Mouse (Mus musculus) induced T-regulatory cell, adult 2 months (primary cell): ENCODE measurements around the gene Catsper4.

Experiments
- DNase-seq: peaks from one replicate; pipeline ENCODE4 v3.0.0-alpha.2; 2012; ENCODE audit warnings: low read depth

The Catsper4 gene

DNA sequence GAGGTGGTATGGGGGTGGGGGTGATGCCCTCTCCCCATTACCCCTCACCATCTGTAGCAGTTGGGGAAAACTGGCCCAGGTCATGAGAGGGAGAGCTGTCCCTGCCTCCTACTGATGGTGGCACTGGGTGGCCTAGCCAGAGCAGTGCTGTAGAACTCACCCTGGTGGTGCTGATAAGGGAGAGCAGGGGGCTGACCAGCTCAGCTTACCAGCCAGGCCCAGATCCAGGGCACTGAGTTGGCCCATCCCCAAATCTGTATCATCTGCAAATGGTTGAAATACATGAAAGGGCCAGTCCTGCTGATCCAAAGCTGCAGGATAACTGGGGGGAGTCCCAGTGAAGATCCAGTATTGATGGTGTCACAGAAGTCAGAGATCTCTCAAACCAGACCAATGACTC, 45.4 kb downstream of the Catsper4 start:
- no peak for DNase-seq

DNA sequence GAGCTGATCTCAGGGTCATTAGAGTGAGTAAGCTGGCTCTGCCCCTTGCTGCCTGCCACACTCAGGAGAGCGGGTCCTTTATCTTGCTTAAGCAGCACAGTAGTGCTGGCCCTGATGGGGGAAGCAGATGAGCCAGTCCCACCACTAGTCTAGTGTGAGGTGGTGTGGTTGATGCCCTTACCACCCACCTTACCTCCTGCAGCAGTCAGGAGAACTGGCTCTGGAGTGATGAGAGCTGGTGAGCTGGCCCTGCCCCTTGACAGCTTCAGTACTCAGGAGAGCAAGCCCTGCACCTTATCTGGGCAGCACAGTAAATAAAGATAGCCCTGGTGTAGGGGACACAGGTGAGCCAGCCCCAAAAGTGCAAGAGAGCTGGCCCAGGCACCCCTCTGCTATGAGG, 46.1 kb downstream of the Catsper4 start:
- DNase-seq = no peak

DNA sequence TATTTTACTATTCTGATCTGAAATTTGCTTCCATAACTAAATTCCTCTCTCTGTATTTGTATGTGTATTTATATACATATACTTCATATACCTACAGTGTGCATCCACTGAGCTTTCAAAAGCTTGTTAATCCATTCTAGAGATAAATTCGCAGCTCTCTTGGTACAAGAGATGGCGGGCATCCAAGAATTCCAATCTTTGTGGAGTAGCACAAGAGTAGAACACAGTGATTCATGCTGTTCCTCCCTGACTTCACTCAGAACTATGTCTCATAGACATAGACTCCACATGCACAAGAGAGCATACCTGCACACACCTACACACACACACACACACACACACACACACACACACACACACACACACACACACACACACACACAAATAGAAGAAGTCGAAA, 54.8 kb downstream of the Catsper4 start:
- no peak for DNase-seq

DNA sequence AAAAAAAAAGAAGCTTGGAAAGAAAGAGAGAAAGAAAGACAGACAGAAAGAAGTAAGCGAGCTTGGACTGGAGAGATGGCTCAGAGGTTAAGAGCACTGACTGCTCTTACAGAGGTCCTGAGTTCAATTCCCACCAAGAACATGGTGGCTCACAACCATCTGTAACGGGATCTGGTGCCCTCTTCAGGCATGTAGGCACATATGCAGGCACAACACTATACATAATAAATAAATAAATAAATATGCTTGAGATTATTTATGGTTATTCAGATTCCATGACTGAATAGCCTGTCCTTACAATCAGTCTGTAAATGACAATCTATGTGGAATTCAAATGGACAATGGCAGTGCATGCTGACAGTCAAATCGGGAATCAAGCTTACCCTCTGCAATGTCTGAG, 60.3 kb downstream of the Catsper4 start:
- DNase-seq = peak; percentile 69

DNA sequence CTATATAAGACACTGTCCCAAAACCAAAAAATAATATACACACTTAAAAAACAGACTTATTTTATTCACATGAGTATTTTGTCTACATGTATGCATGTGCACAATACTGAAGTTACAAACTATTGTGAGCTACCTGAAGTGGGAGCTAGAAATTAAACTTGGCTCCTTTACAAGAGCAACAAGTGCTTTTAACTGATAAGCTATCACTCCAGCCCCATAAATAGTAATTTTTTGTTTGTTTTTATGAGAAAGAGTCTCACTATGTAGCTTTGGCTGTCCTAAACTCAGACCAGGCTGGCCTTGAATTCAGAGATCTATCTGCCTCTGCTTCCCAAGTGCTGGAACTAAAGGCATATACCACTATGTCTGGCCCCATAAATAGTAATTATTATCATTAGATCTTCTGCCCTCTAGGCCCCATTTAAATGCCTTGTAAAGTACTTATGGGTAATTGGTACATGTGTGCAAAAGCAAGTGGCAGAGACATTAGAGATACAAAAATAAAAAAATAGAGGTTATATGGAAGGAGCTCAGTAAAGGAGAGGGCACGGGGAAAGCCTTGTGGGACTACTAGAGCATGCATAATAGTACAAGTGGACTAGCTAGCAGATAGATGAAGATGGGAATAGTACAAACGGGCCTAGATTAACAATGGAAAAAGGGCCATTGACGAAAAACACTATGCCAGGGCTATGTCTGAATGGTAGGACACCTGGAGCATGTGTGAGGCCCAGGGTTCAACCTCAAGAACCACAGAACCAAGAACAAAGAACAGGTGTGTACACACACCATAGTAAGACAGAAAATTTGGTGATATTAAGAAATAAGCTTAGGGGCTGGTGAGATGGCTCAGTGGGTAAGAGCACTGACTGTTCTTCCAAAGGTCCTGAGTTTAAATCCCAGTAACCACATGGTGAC, 61.4 kb downstream of the Catsper4 start:
- DNase-seq = peak; percentile 42

DNA sequence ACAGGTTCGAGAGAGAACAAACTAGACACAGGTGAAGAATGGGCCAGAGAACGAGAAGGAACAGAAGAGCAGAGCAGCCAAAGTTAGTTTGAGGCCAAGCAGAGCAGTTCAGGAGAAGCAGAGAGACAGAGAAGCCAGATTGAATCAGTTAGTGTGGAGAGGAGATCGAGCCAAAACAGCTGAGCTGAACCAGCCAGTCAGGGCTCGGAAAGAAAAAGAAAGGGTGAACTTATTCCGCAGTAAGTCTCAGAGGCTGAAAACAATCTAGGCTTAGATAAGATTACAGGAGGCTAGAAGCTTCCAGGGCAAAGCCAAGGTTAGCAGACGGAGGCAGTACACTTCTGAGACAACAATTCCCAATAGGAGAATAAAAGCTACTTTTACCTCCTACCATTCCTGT, 62.2 kb downstream of the Catsper4 start:
- peak; percentile 47 for DNase-seq

DNA sequence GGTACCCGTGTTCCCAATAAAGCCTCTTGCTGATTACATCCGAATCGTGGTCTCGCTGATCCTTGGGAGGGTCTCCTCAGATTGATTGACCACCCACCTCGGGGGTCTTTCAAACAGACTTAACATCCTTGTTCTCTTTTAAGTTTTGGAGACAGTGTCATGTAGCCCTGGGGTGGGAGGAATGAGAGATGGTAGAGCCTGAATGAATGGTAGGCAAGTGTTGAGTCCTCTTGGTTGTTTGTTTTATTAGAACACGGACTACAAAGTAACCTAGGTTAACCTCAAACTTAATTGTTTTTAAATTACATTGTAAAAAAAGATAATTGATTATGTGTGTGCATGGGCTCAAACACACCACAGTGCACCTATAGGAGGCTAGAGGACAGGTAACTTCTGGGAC, 62.6 kb downstream of the Catsper4 start:
- DNase-seq = no peak
